Mouse (Mus musculus) ovary, postnatal 36 days (tissue): ENCODE results near the gene Atn1.
A peak's percentile ranks its signal among the peaks of the same experiment; 100 is the strongest.

Experiments used
- DNase-seq: peaks from one replicate; pipeline ENCODE4 v3.0.0; 2022; ENCODE audit warnings: low spot score, mixed read lengths

Gene Atn1

GRCm38 (mm10) chr6:124767920-124768703, 11.8 kb upstream of the Atn1 start:
- no peak for DNase-seq

- DNase-seq, result no peak
Measured at GRCm38 (mm10) chr6:124767536-124767919, 11.2 kb upstream of the Atn1 start.

GRCm38 (mm10) chr6:124765951-124766350, 9.6 kb upstream of the Atn1 start:
- DNase-seq, result no peak

GRCm38 (mm10) chr6:124759259-124759658, 2.9 kb upstream of the Atn1 start:
- peak; percentile 80 for DNase-seq

- no peak for DNase-seq
Measured at GRCm38 (mm10) chr6:124758849-124759232, 2.5 kb upstream of the Atn1 start.

GRCm38 (mm10) chr6:124757909-124758848, 1.9 kb upstream of the Atn1 start:
- DNase-seq, result peak; percentile 53

GRCm38 (mm10) chr6:124757351-124757880, 1.1 kb upstream of the Atn1 start:
- no peak for DNase-seq

GRCm38 (mm10) chr6:124756652-124757350, 477 bp upstream of the Atn1 start:
- DNase-seq, result peak; percentile 88

- DNase-seq, result no peak
Measured at GRCm38 (mm10) chr6:124755306-124755705, 1.0 kb downstream of the Atn1 start.

GRCm38 (mm10) chr6:124753861-124754260, 2.5 kb downstream of the Atn1 start:
- no peak for DNase-seq

GRCm38 (mm10) chr6:124750405-124750804, 5.9 kb downstream of the Atn1 start:
- DNase-seq, result no peak

GRCm38 (mm10) chr6:124746654-124747632, 9.4 kb downstream of the Atn1 start:
- DNase-seq, result no peak

GRCm38 (mm10) chr6:124746296-124746605, 10.1 kb downstream of the Atn1 start:
- DNase-seq, result no peak

- DNase-seq, result peak; percentile 95
Measured at GRCm38 (mm10) chr6:124745490-124746295, 10.6 kb downstream of the Atn1 start.

- DNase-seq, result no peak
Measured at GRCm38 (mm10) chr6:124744755-124745321, 11.5 kb downstream of the Atn1 start.

- no peak for DNase-seq
Measured at GRCm38 (mm10) chr6:124743647-124744046, 12.7 kb downstream of the Atn1 start.

- no peak for DNase-seq
Measured at GRCm38 (mm10) chr6:124742839-124743514, 13.3 kb downstream of the Atn1 start.

GRCm38 (mm10) chr6:124741842-124742241, 14.5 kb downstream of the Atn1 start:
- DNase-seq, result no peak
